In genomic region chr13:91413752-91414503, GRCm38 (mm10) we compare ENCODE assay signal across 14 mouse cellular contexts.
"Had no signal": no experiment of that assay in that cellular context is flagged by ENCODE, and none has a peak within 500 bp of the region (broad histone marks: within the 10 kb centered on the region; RNA-seq: fewer than 3 reads in every experiment).

No protein-coding gene starts in this region.

- ATAC-seq: hindbrain, postnatal 0 days; intestine, embryonic 16.5 days; liver, embryonic 12.5 days had no signal

- DNase-seq: gastrocnemius, postnatal 14 days; gastrocnemius, postnatal 36 days; heart, adult 18-20 months; heart, postnatal 10 days; kidney, adult 11 months; kidney, adult 2 months; kidney, postnatal 10 days; kidney, postnatal 25 days; kidney, postnatal 4 days; layer of hippocampus, postnatal 36 days; left cerebral cortex, postnatal 4 days had no signal
